Mouse (Mus musculus): ENCODE results near the gene Ankrd34a. TPM values are rescaled to one million over a fixed set of nuclear protein-coding genes. Genes with fewer than 3 reads are reported as not detected.

Ankrd34a gene
- polyA plus RNA-seq, 1 experiment from 2014 or later, result 2.8 TPM

DNA sequence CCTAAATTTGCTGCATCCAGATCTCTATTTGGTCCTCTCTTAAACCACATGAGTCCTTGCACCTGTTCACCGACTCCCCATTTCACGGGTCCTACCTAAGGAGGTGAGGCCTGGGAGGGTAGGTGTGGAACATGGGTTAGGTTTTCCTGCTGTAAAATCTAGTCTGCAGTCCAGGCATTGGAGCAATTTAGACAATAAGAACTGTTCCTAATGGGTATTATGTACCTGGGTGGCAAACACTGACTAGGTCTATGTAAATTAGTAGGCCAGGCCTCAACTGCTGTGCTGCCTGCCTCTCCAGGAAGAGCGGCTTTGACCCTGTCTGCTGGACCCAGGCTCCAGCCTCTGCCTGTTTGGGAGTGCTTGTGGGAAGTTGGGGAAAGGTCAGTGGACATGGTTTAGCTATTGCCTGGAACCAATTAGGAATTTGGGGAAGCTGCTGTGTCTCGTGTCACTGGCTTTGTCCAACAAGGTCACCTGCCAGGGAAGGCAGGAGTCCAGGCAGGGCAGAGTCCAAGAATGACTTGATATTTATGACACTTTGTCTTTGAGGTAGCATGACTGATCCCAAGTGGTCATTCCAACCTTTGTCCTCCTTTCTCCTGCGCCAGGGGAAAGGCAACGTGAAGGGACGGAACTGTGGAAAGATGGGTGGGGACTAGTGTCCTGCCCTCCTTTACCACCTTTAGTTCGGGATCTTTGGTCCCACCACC is 21.0 kb upstream of the Ankrd34a start:
- Histone ChIP-seq H3K9ac (no peak overlapping the region), H3K27ac (peak overlapping the region; percentile 98), H3K36me3 (no peaks in the 10 kb centered on the region), H3K4me1 (peaks cover 52% of the 10 kb centered on the region), H3K4me2 (peak overlapping the region; percentile 57), H3K27me3 (no peaks in the 10 kb centered on the region), H3K4me3 (replicated peaks) (no peak overlapping the region), H3K9me3 (replicated peaks) (no peaks in the 10 kb centered on the region)
- ATAC-seq (replicated peaks; ENCODE audit: low FRiP score), result no peak
- 83% methylated on average over 8 of the region's 8 CpGs for WGBS

- no peaks in the 10 kb centered on the region for H3K9me3 ChIP-seq (replicated peaks)
- peak; percentile 40 for ATAC-seq (replicated peaks; ENCODE audit: low FRiP score)
- no peaks in the 10 kb centered on the region for H3K36me3 ChIP-seq
- 0 out of 2 replicates have a peak overlapping the region, but pooled peaks have one; percentile 15 for H3K9ac ChIP-seq
- peaks cover 58% of the 10 kb centered on the region for H3K4me1 ChIP-seq
- peaks cover under 1% of the 10 kb centered on the region; the same call in 1 of the 2 replicates for H3K27me3 ChIP-seq
- H3K27ac ChIP-seq, result peak overlapping the region; percentile 98
- peak overlapping the region; percentile 29 for H3K4me3 ChIP-seq (replicated peaks)
- H3K4me2 ChIP-seq, result peak overlapping the region; percentile 57
- WGBS, result 26% methylated on average over 14 of the region's 14 CpGs
These were observed 20.3 kb upstream of the Ankrd34a start for GRCm38 (mm10) chr3:96576005-96576658.

GRCm38 (mm10) chr3:96576690-96577541 is 19.5 kb upstream of the Ankrd34a start, which contains the start of gene Gm16253:
TSS of gene Gm16253 (plus strand) at chr3:96576984.
- Histone ChIP-seq H3K9me3 (replicated peaks) (no peaks in the 10 kb centered on the region), H3K4me2 (peak within 1 kb of the TSS; percentile 57), H3K36me3 (no peaks in the 10 kb centered on the region), H3K4me1 (peaks cover 56% of the 10 kb centered on the region), H3K27ac (peak within 1 kb of the TSS; percentile 98), H3K27me3 (peaks cover 5% of the 10 kb centered on the region; the same call in 1 of the 2 replicates), H3K4me3 (replicated peaks) (peak within 1 kb of the TSS; percentile 29), H3K9ac (peak within 1 kb of the TSS; percentile 29; the same call in 1 of the 2 replicates)
- peak; percentile 94 for ATAC-seq (replicated peaks; ENCODE audit: low FRiP score)
- 7% methylated on average over 17 of the region's 17 CpGs for WGBS

- peaks cover 55% of the 10 kb centered on the region for H3K4me1 ChIP-seq
- no peak overlapping the region for H3K4me3 ChIP-seq (replicated peaks)
- peak overlapping the region; percentile 57 for H3K4me2 ChIP-seq
- H3K9ac ChIP-seq, result peak overlapping the region; percentile 29; the same call in 1 of the 2 replicates
- H3K36me3 ChIP-seq, result no peaks in the 10 kb centered on the region
- no peak for ATAC-seq (replicated peaks; ENCODE audit: low FRiP score)
- H3K27me3 ChIP-seq, result peaks cover 5% of the 10 kb centered on the region; the same call in 1 of the 2 replicates
- peak overlapping the region; percentile 98 for H3K27ac ChIP-seq
- no peaks in the 10 kb centered on the region for H3K9me3 ChIP-seq (replicated peaks)
- WGBS, result 48% methylated on average over 4 of the region's 4 CpGs
These were observed 18.9 kb upstream of the Ankrd34a start for GRCm38 (mm10) chr3:96577566-96577965.

- H3K27ac ChIP-seq, result peak overlapping the region; percentile 3; the same call in 1 of the 2 replicates
These were observed 17.7 kb upstream of the Ankrd34a start for GRCm38 (mm10) chr3:96578561-96579238.

GRCm38 (mm10) chr3:96579239-96579750 is 17.1 kb upstream of the Ankrd34a start:
- H3K4me2 ChIP-seq, result no peak overlapping the region
- H3K36me3 ChIP-seq, result no peaks in the 10 kb centered on the region
- H3K4me1 ChIP-seq, result peaks cover 49% of the 10 kb centered on the region
- H3K27me3 ChIP-seq, result peaks cover 5% of the 10 kb centered on the region; the same call in 1 of the 2 replicates
- H3K4me3 ChIP-seq (replicated peaks), result no peak overlapping the region
- H3K27ac ChIP-seq, result 0 out of 2 replicates have a peak overlapping the region, but pooled peaks have one; percentile 3
- H3K9ac ChIP-seq, result no peak overlapping the region
- no peak for ATAC-seq (replicated peaks; ENCODE audit: low FRiP score)
- WGBS, result 79% methylated on average over 4 of the region's 4 CpGs
- no peaks in the 10 kb centered on the region for H3K9me3 ChIP-seq (replicated peaks)

More at GRCm38 (mm10) chr3:96578561-96579238, 17.7 kb upstream of the Ankrd34a start:
- WGBS, result 80% methylated on average over 12 of the region's 12 CpGs
- no peak overlapping the region for H3K9ac ChIP-seq
- peaks cover 55% of the 10 kb centered on the region for H3K4me1 ChIP-seq
- ATAC-seq (replicated peaks; ENCODE audit: low FRiP score), result no peak
- H3K36me3 ChIP-seq, result no peaks in the 10 kb centered on the region
- H3K27me3 ChIP-seq, result peaks cover 5% of the 10 kb centered on the region; the same call in 1 of the 2 replicates
- H3K4me3 ChIP-seq (replicated peaks), result no peak overlapping the region
- no peak overlapping the region for H3K4me2 ChIP-seq
- no peaks in the 10 kb centered on the region for H3K9me3 ChIP-seq (replicated peaks)

GRCm38 (mm10) chr3:96579885-96580454 is 16.5 kb upstream of the Ankrd34a start:
- 8% methylated on average over 16 of the region's 16 CpGs for WGBS
- peaks cover 47% of the 10 kb centered on the region for H3K4me1 ChIP-seq
- H3K4me3 ChIP-seq (replicated peaks), result peak overlapping the region; percentile 26
- H3K27me3 ChIP-seq, result peaks cover 5% of the 10 kb centered on the region; the same call in 1 of the 2 replicates
- no peak for ATAC-seq (replicated peaks; ENCODE audit: low FRiP score)
- H3K27ac ChIP-seq, result peak overlapping the region; percentile 43
- H3K36me3 ChIP-seq, result no peaks in the 10 kb centered on the region
- peak overlapping the region; percentile 59 for H3K4me2 ChIP-seq
- H3K9ac ChIP-seq, result peak overlapping the region; percentile 45; the same call in 1 of the 2 replicates
- no peaks in the 10 kb centered on the region for H3K9me3 ChIP-seq (replicated peaks)

GRCm38 (mm10) chr3:96581141-96581540 is 15.3 kb upstream of the Ankrd34a start:
- Histone ChIP-seq H3K4me3 (replicated peaks) (no peak overlapping the region), H3K27ac (no peak overlapping the region), H3K4me2 (no peak overlapping the region), H3K4me1 (peaks cover 36% of the 10 kb centered on the region), H3K9ac (no peak overlapping the region), H3K36me3 (no peaks in the 10 kb centered on the region), H3K9me3 (replicated peaks) (no peaks in the 10 kb centered on the region), H3K27me3 (peaks cover 5% of the 10 kb centered on the region; the same call in 1 of the 2 replicates)
- WGBS, result 60% methylated on average over 6 of the region's 6 CpGs
- no peak for ATAC-seq (replicated peaks; ENCODE audit: low FRiP score)

- Histone ChIP-seq H3K9me3 (replicated peaks) (no peaks in the 10 kb centered on the region), H3K4me1 (peaks cover 28% of the 10 kb centered on the region), H3K27me3 (peaks cover 5% of the 10 kb centered on the region; the same call in 1 of the 2 replicates), H3K9ac (no peak overlapping the region), H3K4me3 (replicated peaks) (no peak overlapping the region), H3K27ac (no peak overlapping the region), H3K36me3 (no peaks in the 10 kb centered on the region), H3K4me2 (no peak overlapping the region)
- ATAC-seq (replicated peaks; ENCODE audit: low FRiP score), result no peak
- 80% methylated on average over 16 of the region's 16 CpGs for whole genome bisulfite sequencing
These were observed 14.5 kb upstream of the Ankrd34a start for GRCm38 (mm10) chr3:96581771-96582515.

GRCm38 (mm10) chr3:96583386-96583785 is 13.1 kb upstream of the Ankrd34a start:
- Histone ChIP-seq H3K9ac (no peak overlapping the region), H3K4me3 (replicated peaks) (no peak overlapping the region), H3K4me1 (peaks cover 16% of the 10 kb centered on the region), H3K27me3 (peaks cover 5% of the 10 kb centered on the region; the same call in 1 of the 2 replicates), H3K27ac (no peak overlapping the region), H3K36me3 (no peaks in the 10 kb centered on the region), H3K9me3 (replicated peaks) (no peaks in the 10 kb centered on the region), H3K4me2 (no peak overlapping the region)
- no peak for ATAC-seq (replicated peaks; ENCODE audit: low FRiP score)
- 92% methylated on average over 5 of the region's 5 CpGs for WGBS
